Mouse (Mus musculus) stomach, embryonic 14.5 days (tissue): ENCODE data around the gene Gid4. TPM values are rescaled to one million over a fixed set of nuclear protein-coding genes. Genes with fewer than 3 reads are reported as not detected.

Experiments
- ATAC-seq: fragments of 200-750 bp; cut with Nextera tagmentation; 2 replicates; pipeline ENCODE4 v1.8.0; 2017; ENCODE audit warnings: low read depth, moderate TSS enrichment; ENCODE audit not compliant: insufficient number of reproducible peaks, insufficient read depth, low FRiP score
- H3K27ac ChIP-seq: fragments of 300-500 bp; sonication (generic); 2 replicates; pipeline ENCODE4 v1.5.1; 2014; ENCODE audit warnings: mild to moderate bottlenecking, low read length, moderate library complexity, mixed read lengths
- H3K27me3 ChIP-seq: fragments of 300-500 bp; sonication (generic); 2 replicates; pipeline ENCODE4 v1.6.1; 2014; ENCODE audit warnings: low read length, control low read depth, mixed read lengths; ENCODE audit not compliant: control insufficient read depth, insufficient read depth
- H3K36me3 ChIP-seq: fragments of 300-500 bp; sonication (generic); 2 replicates; pipeline ENCODE4 v1.6.1; 2014; ENCODE audit warnings: mild to moderate bottlenecking, control low read depth, low read length, moderate library complexity, mixed read lengths; ENCODE audit not compliant: control insufficient read depth, insufficient read depth
- H3K4me1 ChIP-seq: fragments of 300-500 bp; sonication (generic); 2 replicates; pipeline ENCODE4 v1.6.1; 2014; ENCODE audit warnings: low read length, control low read depth, mixed read lengths; ENCODE audit not compliant: control insufficient read depth, insufficient read depth
- H3K4me2 ChIP-seq: fragments of 300-500 bp; sonication (generic); replicated peaks from 2 replicates; pipeline ENCODE4 v1.6.1; 2014; ENCODE audit warnings: low read depth, low read length, control low read depth
- H3K4me3 ChIP-seq: fragments of 300-500 bp; sonication (generic); 2 replicates; pipeline ENCODE4 v1.5.1; 2014; ENCODE audit warnings: low read depth, low read length, control low read depth
- H3K9ac ChIP-seq: fragments of 300-500 bp; sonication (generic); replicated peaks from 2 replicates; pipeline ENCODE4 v1.6.1; 2014; ENCODE audit warnings: low read depth, mild to moderate bottlenecking, control low read depth, low read length, moderate library complexity, mixed read lengths
- H3K9me3 ChIP-seq: fragments of 300-500 bp; sonication (generic); 2 replicates; pipeline ENCODE4 v1.6.1; 2016; ENCODE audit warnings: low read depth, low read length, control low read depth; ENCODE audit not compliant: control insufficient read depth
- WGBS: fragments of 180-500 bp; shearing (Covaris S2); extraction: QIAGEN DNeasy Blood & Tissue Kit; methylation state at CpG from one replicate; pipeline ENCODE4 v1.1.7; 2014; 5-methylcytosine and 5-hydroxymethylcytosine counted together
- polyA plus RNA-seq: library from polyadenylated mRNA; unstranded; fragments of >200 nt; fragmentation: Nextera tagmentation; extraction: Ambion mirVana; gene quantifications from 2 replicates; pipeline ENCODE4 v1.2.1, GENCODE M21; 2014

Gene Gid4
- polyA plus RNA-seq, 1 experiment from 2014 or later: 28.0 TPM

- Histone ChIP-seq H3K27me3 (no peaks in the 10 kb centered on the region), H3K9me3 (no peaks in the 10 kb centered on the region), H3K4me2 (no peak within 1 kb of the TSS), H3K4me3 (no peak within 1 kb of the TSS), H3K36me3 (peaks cover 44% of the 10 kb centered on the region), H3K27ac (no peak within 1 kb of the TSS), H3K9ac (no peak within 1 kb of the TSS), H3K4me1 (no peaks in the 10 kb centered on the region)
- ATAC-seq: no peak
- WGBS: 94% methylated on average over 3 of the region's 3 CpGs
These were observed 52.1 kb downstream of the Gid4 start, which contains the start of gene Myo15 for GRCm38 (mm10) chr11:60469039-60469438. Myo15 (plus strand) TSS chr11:60469339.

- WGBS: 81% methylated on average over 9 of the region's 9 CpGs
- peaks cover 27% of the 10 kb centered on the region for H3K36me3 ChIP-seq
- no peak overlapping the region for H3K4me3 ChIP-seq
- H3K4me2 ChIP-seq: no peak overlapping the region
- ATAC-seq: no peak
- H3K27ac ChIP-seq: no peak overlapping the region
- H3K9ac ChIP-seq: no peak overlapping the region
- H3K4me1 ChIP-seq: no peaks in the 10 kb centered on the region
- no peaks in the 10 kb centered on the region for H3K27me3 ChIP-seq
- no peaks in the 10 kb centered on the region for H3K9me3 ChIP-seq
These were observed 53.8 kb downstream of the Gid4 start for GRCm38 (mm10) chr11:60470743-60471142.

GRCm38 (mm10) chr11:60474534-60474933, 57.6 kb downstream of the Gid4 start:
- no peak overlapping the region for H3K4me2 ChIP-seq
- no peak for ATAC-seq
- 81% methylated on average over 5 of the region's 5 CpGs for WGBS

GRCm38 (mm10) chr11:60475668-60476362, 58.9 kb downstream of the Gid4 start:
- no peak for ATAC-seq
- Histone ChIP-seq H3K4me2 (no peak overlapping the region), H3K27ac (no peak overlapping the region), H3K27me3 (no peaks in the 10 kb centered on the region), H3K4me3 (no peak overlapping the region), H3K9ac (no peak overlapping the region), H3K36me3 (no peaks in the 10 kb centered on the region), H3K9me3 (no peaks in the 10 kb centered on the region), H3K4me1 (no peaks in the 10 kb centered on the region)
- WGBS: 86% methylated on average over 5 of the region's 5 CpGs

More at GRCm38 (mm10) chr11:60474534-60474933, 57.6 kb downstream of the Gid4 start:
- Histone ChIP-seq H3K4me3 (no peak overlapping the region), H3K27me3 (no peaks in the 10 kb centered on the region), H3K27ac (no peak overlapping the region), H3K36me3 (no peaks in the 10 kb centered on the region), H3K9ac (no peak overlapping the region), H3K9me3 (no peaks in the 10 kb centered on the region), H3K4me1 (no peaks in the 10 kb centered on the region)

GRCm38 (mm10) chr11:60478121-60478520, 61.2 kb downstream of the Gid4 start:
- peak overlapping the region; percentile 24 for H3K4me2 ChIP-seq
- H3K4me3 ChIP-seq: no peak overlapping the region
- ATAC-seq: no peak
- no peaks in the 10 kb centered on the region for H3K4me1 ChIP-seq
- no peak overlapping the region for H3K9ac ChIP-seq
- H3K27ac ChIP-seq: no peak overlapping the region
- H3K36me3 ChIP-seq: no peaks in the 10 kb centered on the region
- no peaks in the 10 kb centered on the region for H3K27me3 ChIP-seq
- H3K9me3 ChIP-seq: no peaks in the 10 kb centered on the region
- 35% methylated on average over 17 of the region's 17 CpGs for WGBS

GRCm38 (mm10) chr11:60486267-60486666, 69.3 kb downstream of the Gid4 start:
- ATAC-seq: peak; percentile 46; the same call in 1 of the 2 replicates
- H3K27ac ChIP-seq: no peak overlapping the region
- no peaks in the 10 kb centered on the region for H3K27me3 ChIP-seq
- H3K9ac ChIP-seq: no peak overlapping the region
- H3K4me3 ChIP-seq: no peak overlapping the region
- no peaks in the 10 kb centered on the region for H3K9me3 ChIP-seq
- no peaks in the 10 kb centered on the region for H3K36me3 ChIP-seq
- no peak overlapping the region for H3K4me2 ChIP-seq
- H3K4me1 ChIP-seq: no peaks in the 10 kb centered on the region
- WGBS: 63% methylated on average over 3 of the region's 3 CpGs

GRCm38 (mm10) chr11:60492726-60493125, 75.8 kb downstream of the Gid4 start:
- H3K27me3 ChIP-seq: no peaks in the 10 kb centered on the region
- no peaks in the 10 kb centered on the region for H3K9me3 ChIP-seq
- H3K4me3 ChIP-seq: no peak overlapping the region
- no peak overlapping the region for H3K27ac ChIP-seq
- no peaks in the 10 kb centered on the region for H3K4me1 ChIP-seq
- 86% methylated on average over 5 of the region's 5 CpGs for WGBS
- no peak overlapping the region for H3K9ac ChIP-seq
- ATAC-seq: no peak
- no peak overlapping the region for H3K4me2 ChIP-seq
- H3K36me3 ChIP-seq: no peaks in the 10 kb centered on the region

- Histone ChIP-seq H3K27me3 (no peaks in the 10 kb centered on the region), H3K4me2 (no peak overlapping the region), H3K9ac (no peak overlapping the region), H3K9me3 (no peaks in the 10 kb centered on the region), H3K4me1 (no peaks in the 10 kb centered on the region), H3K36me3 (no peaks in the 10 kb centered on the region), H3K4me3 (no peak overlapping the region), H3K27ac (no peak overlapping the region)
- no peak for ATAC-seq
- 63% methylated on average over 2 of the region's 2 CpGs for WGBS
These were observed 78.7 kb downstream of the Gid4 start for GRCm38 (mm10) chr11:60495692-60496091.
